Mouse (Mus musculus) forebrain, embryonic 13.5 days (tissue): ENCODE measurements at regions not wholly inside any gene's neighbourhood (a gene's known extent, or its start where the extent isn't known, plus 50 kb on each side); places are given as distances from the start of the nearest gene placed in this dataset.

Experiments used
- ATAC-seq: fragments of 200-750 bp; cut with Nextera tagmentation; 2 replicates; pipeline ENCODE4 v1.8.0; 2017
- H3K27ac ChIP-seq: fragments of 300-500 bp; sonication (generic); 2 replicates; pipeline ENCODE4 v1.5.1; 2015; ENCODE audit warnings: inconsistent platforms, mild to moderate bottlenecking, moderate library complexity
- H3K27me3 ChIP-seq: fragments of 300-500 bp; sonication (generic); 2 replicates; pipeline ENCODE4 v1.6.1; 2015; ENCODE audit warnings: mild to moderate bottlenecking, inconsistent platforms
- H3K36me3 ChIP-seq: fragments of 300-500 bp; sonication (generic); 2 replicates; pipeline ENCODE4 v1.6.1; 2015; ENCODE audit warnings: mild to moderate bottlenecking, inconsistent platforms; ENCODE audit not compliant: poor library complexity, severe bottlenecking
- H3K4me1 ChIP-seq: fragments of 300-500 bp; sonication (generic); 2 replicates; pipeline ENCODE4 v1.6.1; 2015; ENCODE audit warnings: inconsistent platforms
- H3K4me2 ChIP-seq: fragments of 300-500 bp; sonication (generic); 2 replicates; pipeline ENCODE4 v1.6.1; 2015; ENCODE audit warnings: inconsistent platforms, mild to moderate bottlenecking, moderate library complexity
- H3K4me3 ChIP-seq: fragments of 300-500 bp; sonication (generic); 2 replicates; pipeline ENCODE4 v1.5.1; 2015; ENCODE audit warnings: mild to moderate bottlenecking, inconsistent platforms
- H3K9ac ChIP-seq: fragments of 300-500 bp; sonication (generic); 2 replicates; pipeline ENCODE4 v1.6.1; 2015; ENCODE audit warnings: mild to moderate bottlenecking, inconsistent platforms
- H3K9me3 ChIP-seq: fragments of 300-500 bp; sonication (generic); replicated peaks from 2 replicates; pipeline ENCODE4 v1.6.1; 2016; ENCODE audit warnings: inconsistent platforms
- WGBS: fragments of 180-500 bp; shearing (Covaris S2); methylation state at CpG from one replicate; pipeline ENCODE4 v1.1.7; 2015; 5-methylcytosine and 5-hydroxymethylcytosine counted together

GRCm38 (mm10) chr5:47469394-47469793 lies 513.5 kb upstream of the Slit2 start:
- Histone ChIP-seq H3K4me2 (no peak overlapping the region), H3K9ac (no peak overlapping the region), H3K27ac (no peak overlapping the region), H3K4me3 (no peak overlapping the region), H3K9me3 (no peaks in the 10 kb centered on the region), H3K4me1 (no peaks in the 10 kb centered on the region), H3K27me3 (no peaks in the 10 kb centered on the region), H3K36me3 (no peaks in the 10 kb centered on the region)
- 82% methylated on average over 5 of the region's 5 CpGs for WGBS
- no peak for ATAC-seq

- no peak for ATAC-seq
- no peaks in the 10 kb centered on the region for H3K4me1 ChIP-seq
- H3K27ac ChIP-seq: no peak overlapping the region
Measured at GRCm38 (mm10) chr5:47472027-47472825, 510.7 kb upstream of the Slit2 start.

GRCm38 (mm10) chr5:47479908-47480307 lies 503.0 kb upstream of the Slit2 start:
- Histone ChIP-seq H3K27ac (no peak overlapping the region), H3K4me2 (no peak overlapping the region), H3K27me3 (no peaks in the 10 kb centered on the region), H3K4me3 (no peak overlapping the region), H3K9me3 (no peaks in the 10 kb centered on the region), H3K4me1 (no peaks in the 10 kb centered on the region), H3K36me3 (no peaks in the 10 kb centered on the region), H3K9ac (no peak overlapping the region)
- no peak for ATAC-seq

More at GRCm38 (mm10) chr5:47472027-47472825, 510.7 kb upstream of the Slit2 start:
- Histone ChIP-seq H3K27me3 (no peaks in the 10 kb centered on the region), H3K4me2 (no peak overlapping the region), H3K4me3 (no peak overlapping the region), H3K9me3 (no peaks in the 10 kb centered on the region), H3K9ac (no peak overlapping the region), H3K36me3 (no peaks in the 10 kb centered on the region)
- 58% methylated on average over 7 of the region's 7 CpGs for WGBS

GRCm38 (mm10) chr5:47496218-47496617 lies 486.7 kb upstream of the Slit2 start:
- Histone ChIP-seq H3K4me1 (no peaks in the 10 kb centered on the region), H3K36me3 (no peaks in the 10 kb centered on the region), H3K9me3 (no peaks in the 10 kb centered on the region), H3K27ac (no peak overlapping the region), H3K4me2 (no peak overlapping the region), H3K4me3 (no peak overlapping the region), H3K9ac (no peak overlapping the region), H3K27me3 (no peaks in the 10 kb centered on the region)
- no peak for ATAC-seq
- 11% methylated on average over 3 of the region's 3 CpGs for WGBS

GRCm38 (mm10) chr5:47502764-47503416 lies 480.0 kb upstream of the Slit2 start:
- Histone ChIP-seq H3K4me1 (no peaks in the 10 kb centered on the region), H3K9ac (no peak overlapping the region), H3K27ac (no peak overlapping the region), H3K4me3 (no peak overlapping the region), H3K36me3 (no peaks in the 10 kb centered on the region), H3K9me3 (no peaks in the 10 kb centered on the region), H3K4me2 (no peak overlapping the region), H3K27me3 (no peaks in the 10 kb centered on the region)
- WGBS: 80% methylated on average over 4 of the region's 4 CpGs
- no peak for ATAC-seq

GRCm38 (mm10) chr5:47508689-47509301 lies 474.1 kb upstream of the Slit2 start:
- WGBS: 89% methylated on average over 4 of the region's 4 CpGs

GRCm38 (mm10) chr5:47522161-47522942 lies 460.6 kb upstream of the Slit2 start:
- 15% methylated on average over 4 of the region's 4 CpGs for WGBS
- Histone ChIP-seq H3K4me3 (no peak overlapping the region), H3K4me1 (peaks cover 11% of the 10 kb centered on the region; the same call in 1 of the 2 replicates), H3K36me3 (no peaks in the 10 kb centered on the region), H3K4me2 (no peak overlapping the region), H3K9ac (no peak overlapping the region), H3K27me3 (no peaks in the 10 kb centered on the region), H3K9me3 (no peaks in the 10 kb centered on the region), H3K27ac (no peak overlapping the region)
- peak; percentile 57 for ATAC-seq

More at GRCm38 (mm10) chr5:47508689-47509301, 474.1 kb upstream of the Slit2 start:
- no peak overlapping the region for H3K4me2 ChIP-seq
- H3K27ac ChIP-seq: no peak overlapping the region
- H3K9me3 ChIP-seq: no peaks in the 10 kb centered on the region
- no peaks in the 10 kb centered on the region for H3K4me1 ChIP-seq
- H3K27me3 ChIP-seq: no peaks in the 10 kb centered on the region
- no peak overlapping the region for H3K4me3 ChIP-seq
- ATAC-seq: no peak
- no peaks in the 10 kb centered on the region for H3K36me3 ChIP-seq
- H3K9ac ChIP-seq: no peak overlapping the region

- H3K4me1 ChIP-seq: no peaks in the 10 kb centered on the region
- H3K4me2 ChIP-seq: no peak overlapping the region
- H3K9me3 ChIP-seq: no peaks in the 10 kb centered on the region
- H3K9ac ChIP-seq: no peak overlapping the region
- H3K27me3 ChIP-seq: no peaks in the 10 kb centered on the region
- H3K27ac ChIP-seq: no peak overlapping the region
- no peak overlapping the region for H3K4me3 ChIP-seq
- no peak for ATAC-seq
- WGBS: 95% methylated on average over 7 of the region's 7 CpGs
- no peaks in the 10 kb centered on the region for H3K36me3 ChIP-seq
Measured at GRCm38 (mm10) chr5:47528671-47529070, 454.3 kb upstream of the Slit2 start.

- no peak for ATAC-seq
- no peak overlapping the region for H3K27ac ChIP-seq
- H3K9ac ChIP-seq: no peak overlapping the region
- H3K4me1 ChIP-seq: no peaks in the 10 kb centered on the region
- no peaks in the 10 kb centered on the region for H3K27me3 ChIP-seq
- no peaks in the 10 kb centered on the region for H3K9me3 ChIP-seq
- no peaks in the 10 kb centered on the region for H3K36me3 ChIP-seq
- no peak overlapping the region for H3K4me3 ChIP-seq
- no peak overlapping the region for H3K4me2 ChIP-seq
Measured at GRCm38 (mm10) chr5:47537532-47537931, 445.4 kb upstream of the Slit2 start.

GRCm38 (mm10) chr5:47542248-47542647 lies 440.7 kb upstream of the Slit2 start:
- no peaks in the 10 kb centered on the region for H3K36me3 ChIP-seq
- H3K27me3 ChIP-seq: no peaks in the 10 kb centered on the region
- no peaks in the 10 kb centered on the region for H3K4me1 ChIP-seq
- no peak overlapping the region for H3K4me2 ChIP-seq
- H3K9ac ChIP-seq: no peak overlapping the region
- WGBS: 36% methylated on average over 1 of the region's 1 CpGs
- ATAC-seq: no peak
- no peak overlapping the region for H3K4me3 ChIP-seq
- H3K9me3 ChIP-seq: no peaks in the 10 kb centered on the region
- no peak overlapping the region for H3K27ac ChIP-seq

GRCm38 (mm10) chr5:47556717-47557116 lies 426.2 kb upstream of the Slit2 start:
- no peaks in the 10 kb centered on the region for H3K27me3 ChIP-seq
- no peak overlapping the region for H3K9ac ChIP-seq
- H3K4me3 ChIP-seq: no peak overlapping the region
- H3K27ac ChIP-seq: no peak overlapping the region
- WGBS: 38% methylated on average over 1 of the region's 1 CpGs
- 0 out of 2 replicates have a peak, but pooled peaks cover 8% of the 10 kb centered on the region for H3K4me1 ChIP-seq
- no peaks in the 10 kb centered on the region for H3K36me3 ChIP-seq
- H3K4me2 ChIP-seq: no peak overlapping the region
- no peaks in the 10 kb centered on the region for H3K9me3 ChIP-seq
- 0 out of 2 replicates have a peak, but pooled peaks have one; percentile 25 for ATAC-seq
